Mouse (Mus musculus) heart, embryonic 14.5 days (tissue): ENCODE measurements around the gene Tanc1. TPM values are rescaled to one million over a fixed set of nuclear protein-coding genes. Genes with fewer than 3 reads are reported as not detected.
A peak's percentile ranks its signal among the peaks of the same experiment; 100 is the strongest.

Source experiments
- ATAC-seq: fragments of 200-750 bp; cut with Nextera tagmentation; 2 replicates; pipeline ENCODE4 v1.8.0; 2017; ENCODE audit warnings: low read depth, moderate TSS enrichment; ENCODE audit not compliant: insufficient number of reproducible peaks, insufficient read depth, low FRiP score
- H3K27ac ChIP-seq, 2 experiments: fragments of 200-500 bp in 1 of 2; fragments of 300-500 bp in 1 of 2; sonication (generic) in 1 of 2; replicated peaks in 1 of 2; 2 replicates each; pipeline ENCODE4 v1.5.1; 2012 to 2014; ENCODE audit warnings: low read depth in 2 of 2, low read length in 2 of 2, control low read depth in 1 of 2, mild to moderate bottlenecking in 1 of 2, mixed read lengths in 1 of 2; ENCODE audit not compliant: control insufficient read depth in 1 of 2, insufficient read depth in 1 of 2
- H3K27me3 ChIP-seq: fragments of 300-500 bp; sonication (generic); 2 replicates; pipeline ENCODE4 v1.6.1; 2014; ENCODE audit warnings: mild to moderate bottlenecking, low read length, control low read depth; ENCODE audit not compliant: control insufficient read depth, insufficient read depth
- H3K36me3 ChIP-seq: fragments of 300-500 bp; sonication (generic); 2 replicates; pipeline ENCODE4 v1.6.1; 2014; ENCODE audit warnings: mild to moderate bottlenecking, control low read depth, low read length, mixed read lengths; ENCODE audit not compliant: control insufficient read depth, insufficient read depth
- H3K4me1 ChIP-seq, 2 experiments: fragments of 200-500 bp in 1 of 2; fragments of 300-500 bp in 1 of 2; sonication (generic) in 1 of 2; 2 replicates each; pipeline ENCODE4 v1.6.1; 2012 to 2014; ENCODE audit warnings: low read length in 2 of 2, control low read depth in 1 of 2, mixed read lengths in 1 of 2; ENCODE audit not compliant: control insufficient read depth in 2 of 2, insufficient read depth in 2 of 2
- H3K4me2 ChIP-seq: fragments of 300-500 bp; sonication (generic); 2 replicates; pipeline ENCODE4 v1.6.1; 2014; ENCODE audit warnings: mild to moderate bottlenecking, low read length
- H3K4me3 ChIP-seq, 2 experiments: fragments of 200-500 bp in 1 of 2; fragments of 300-500 bp in 1 of 2; sonication (generic) in 1 of 2; 2 replicates each; pipeline ENCODE4 v1.5.1; 2012 to 2014; ENCODE audit warnings: low read length in 2 of 2, mild to moderate bottlenecking in 2 of 2, control low read depth in 1 of 2, low read depth in 1 of 2, moderate library complexity in 1 of 2; ENCODE audit not compliant: control insufficient read depth in 1 of 2, insufficient read depth in 1 of 2
- H3K9ac ChIP-seq: fragments of 300-500 bp; sonication (generic); 2 replicates; pipeline ENCODE4 v1.6.1; 2014; ENCODE audit warnings: mild to moderate bottlenecking, low read length
- H3K9me3 ChIP-seq: fragments of 300-500 bp; sonication (generic); 2 replicates; pipeline ENCODE4 v1.6.1; 2016; ENCODE audit warnings: low read length, control low read depth; ENCODE audit not compliant: control insufficient read depth
- WGBS: fragments of 180-500 bp; shearing (Covaris S2); extraction: QIAGEN DNeasy Blood & Tissue Kit; methylation state at CpG from one replicate; pipeline ENCODE4 v1.1.7; 2014; 5-methylcytosine and 5-hydroxymethylcytosine counted together
- polyA plus RNA-seq: library from polyadenylated mRNA; unstranded; fragments of >200 nt; fragmentation: Nextera tagmentation; extraction: Ambion mirVana; gene quantifications from 2 replicates; pipeline ENCODE4 v1.2.1, GENCODE M21; 2014

Tanc1 gene
- polyA plus RNA-seq, 1 experiment from 2014 or later, result 27.2 TPM

- peaks cover 15 to 39% of the 10 kb centered on the region in 2 experiments for H3K4me1 ChIP-seq
Observed at GRCm38 (mm10) chr2:59637040-59637785, 25.4 kb downstream of the Tanc1 start.

GRCm38 (mm10) chr2:59642722-59643121, 30.9 kb downstream of the Tanc1 start:
- no peak overlapping the region for H3K9ac ChIP-seq
- WGBS, result 78% methylated on average over 8 of the region's 8 CpGs
- H3K4me1 ChIP-seq, result peaks cover 22 to 62% of the 10 kb centered on the region in 2 experiments
- no peaks in the 10 kb centered on the region for H3K36me3 ChIP-seq
- no peaks in the 10 kb centered on the region for H3K9me3 ChIP-seq
- ATAC-seq, result no peak
- no peak overlapping the region for H3K27ac ChIP-seq
- H3K4me3 ChIP-seq, result no peak overlapping the region
- H3K4me2 ChIP-seq, result no peak overlapping the region
- no peaks in the 10 kb centered on the region for H3K27me3 ChIP-seq

More at GRCm38 (mm10) chr2:59637040-59637785, 25.4 kb downstream of the Tanc1 start:
- H3K9me3 ChIP-seq, result 0 out of 2 replicates have a peak, but pooled peaks cover 4% of the 10 kb centered on the region
- no peaks in the 10 kb centered on the region for H3K36me3 ChIP-seq
- no peaks in the 10 kb centered on the region for H3K27me3 ChIP-seq
- no peak overlapping the region; a peak in 1 of 4 replicates for H3K27ac ChIP-seq
- no peak for ATAC-seq
- H3K4me3 ChIP-seq, result no peak overlapping the region
- H3K9ac ChIP-seq, result no peak overlapping the region
- H3K4me2 ChIP-seq, result no peak overlapping the region
- WGBS, result 73% methylated on average over 18 of the region's 18 CpGs

- Histone ChIP-seq H3K4me3 (no peak overlapping the region), H3K27ac (no peak overlapping the region), H3K9me3 (no peaks in the 10 kb centered on the region), H3K4me1 (peaks cover 30 to 71% of the 10 kb centered on the region in 2 experiments), H3K9ac (no peak overlapping the region), H3K27me3 (no peaks in the 10 kb centered on the region), H3K36me3 (no peaks in the 10 kb centered on the region), H3K4me2 (no peak overlapping the region)
- ATAC-seq, result no peak
- WGBS, result 51% methylated on average over 5 of the region's 5 CpGs
Observed at GRCm38 (mm10) chr2:59644816-59645215, 33.0 kb downstream of the Tanc1 start.

- Histone ChIP-seq H3K27ac (no peak overlapping the region), H3K4me1 (peaks cover 30 to 67% of the 10 kb centered on the region in 2 experiments), H3K9ac (no peak overlapping the region), H3K27me3 (no peaks in the 10 kb centered on the region), H3K9me3 (no peaks in the 10 kb centered on the region), H3K4me2 (no peak overlapping the region), H3K4me3 (no peak overlapping the region), H3K36me3 (no peaks in the 10 kb centered on the region)
- 51% methylated on average over 3 of the region's 3 CpGs for WGBS
- no peak for ATAC-seq
Observed at GRCm38 (mm10) chr2:59645515-59645914, 33.7 kb downstream of the Tanc1 start.

GRCm38 (mm10) chr2:59646740-59647390, 35.0 kb downstream of the Tanc1 start:
- Histone ChIP-seq H3K9ac (no peak overlapping the region), H3K4me2 (no peak overlapping the region), H3K36me3 (no peaks in the 10 kb centered on the region), H3K4me3 (no peak overlapping the region), H3K4me1 (peaks cover 25 to 55% of the 10 kb centered on the region in 2 experiments), H3K27ac (no peak overlapping the region), H3K9me3 (no peaks in the 10 kb centered on the region), H3K27me3 (no peaks in the 10 kb centered on the region)
- no peak for ATAC-seq
- 79% methylated on average over 20 of the region's 20 CpGs for WGBS

- peaks cover 17 to 56% of the 10 kb centered on the region in 2 experiments for H3K4me1 ChIP-seq
- H3K9me3 ChIP-seq, result no peaks in the 10 kb centered on the region
- H3K36me3 ChIP-seq, result no peaks in the 10 kb centered on the region
- WGBS, result 33% methylated on average over 12 of the region's 12 CpGs
- peak overlapping the region in 1 of 2 experiments; percentile 37; a peak in 1 of 4 replicates for H3K27ac ChIP-seq
- no peaks in the 10 kb centered on the region for H3K27me3 ChIP-seq
- H3K4me3 ChIP-seq, result no peak overlapping the region
- H3K4me2 ChIP-seq, result peak overlapping the region; percentile 13; the same call in 1 of the 2 replicates
- no peak for ATAC-seq
- H3K9ac ChIP-seq, result no peak overlapping the region
Observed at GRCm38 (mm10) chr2:59648444-59648843, 36.6 kb downstream of the Tanc1 start.

GRCm38 (mm10) chr2:59651801-59652200, 40.0 kb downstream of the Tanc1 start:
- H3K9ac ChIP-seq, result no peak overlapping the region
- H3K4me1 ChIP-seq, result peaks cover 17 to 44% of the 10 kb centered on the region in 2 experiments
- no peaks in the 10 kb centered on the region for H3K9me3 ChIP-seq
- H3K27ac ChIP-seq, result no peak overlapping the region
- H3K36me3 ChIP-seq, result no peaks in the 10 kb centered on the region
- WGBS, result 95% methylated on average over 8 of the region's 8 CpGs
- no peaks in the 10 kb centered on the region for H3K27me3 ChIP-seq
- H3K4me2 ChIP-seq, result no peak overlapping the region
- no peak for ATAC-seq
- H3K4me3 ChIP-seq, result no peak overlapping the region
